Mouse (Mus musculus) liver, postnatal 0 days (tissue): ENCODE measurements at regions not wholly inside any gene's neighbourhood (a gene's known extent, or its start where the extent isn't known, plus 50 kb on each side); places are given as distances from the start of the nearest gene placed in this dataset.

Experiments
- ATAC-seq: fragments of 200-750 bp; cut with Nextera tagmentation; 2 replicates; pipeline ENCODE4 v1.8.0; 2017; ENCODE audit warnings: mild to moderate bottlenecking, moderate library complexity
- DNase-seq: peaks from one replicate; pipeline ENCODE4 v3.0.0-alpha.2; 2016
- H3K27ac ChIP-seq: fragments of 300-500 bp; sonication (generic); 2 replicates; pipeline ENCODE4 v1.5.1; 2014; ENCODE audit warnings: antibody characterized with exemption, moderate library complexity, mild to moderate bottlenecking, low read depth
- H3K27me3 ChIP-seq: fragments of 300-500 bp; sonication (generic); 2 replicates; pipeline ENCODE4 v1.6.1; 2014; ENCODE audit warnings: low read length, control low read depth, mixed read lengths; ENCODE audit not compliant: insufficient read depth
- H3K36me3 ChIP-seq: fragments of 300-500 bp; sonication (generic); replicated peaks from 2 replicates; pipeline ENCODE4 v1.6.1; 2014; ENCODE audit warnings: mild to moderate bottlenecking, control low read depth, low read length, moderate library complexity, mixed read lengths; ENCODE audit not compliant: insufficient read depth
- H3K4me1 ChIP-seq: fragments of 300-500 bp; sonication (generic); 2 replicates; pipeline ENCODE4 v1.6.1; 2014; ENCODE audit warnings: antibody characterized with exemption, mild to moderate bottlenecking, control low read depth; ENCODE audit not compliant: insufficient read depth
- H3K4me2 ChIP-seq: fragments of 300-500 bp; sonication (generic); 2 replicates; pipeline ENCODE4 v1.6.1; 2014; ENCODE audit warnings: low read depth, mild to moderate bottlenecking, low read length, moderate library complexity, mixed read lengths
- H3K4me3 ChIP-seq: fragments of 300-500 bp; sonication (generic); 2 replicates; pipeline ENCODE4 v1.5.1; 2014; ENCODE audit warnings: low read depth, low read length
- H3K9ac ChIP-seq: fragments of 300-500 bp; sonication (generic); replicated peaks from 2 replicates; pipeline ENCODE4 v1.6.1; 2014; ENCODE audit warnings: mild to moderate bottlenecking, moderate library complexity
- H3K9me3 ChIP-seq: fragments of 300-500 bp; sonication (generic); 2 replicates; pipeline ENCODE4 v1.6.1; 2016; ENCODE audit warnings: mild to moderate bottlenecking, control low read depth, low read length, mixed read lengths
- CTCF ChIP-seq: sonication (generic); IDR thresholded peaks from 2 replicates; pipeline ENCODE4 v1.5.1; 2016; ENCODE audit warnings: antibody characterized with exemption, low read depth
- EP300 ChIP-seq: IDR thresholded peaks from 2 replicates; pipeline ENCODE4 v1.6.1; 2016; ENCODE audit warnings: antibody characterized with exemption, low read depth, mild to moderate bottlenecking
- WGBS: fragments of 180-500 bp; shearing (Covaris S2); extraction: QIAGEN DNeasy Blood & Tissue Kit; methylation state at CpG from one replicate; pipeline ENCODE4 v1.1.7; 2014; ENCODE audit not compliant: insufficient replicate concordance; 5-methylcytosine and 5-hydroxymethylcytosine counted together

DNA sequence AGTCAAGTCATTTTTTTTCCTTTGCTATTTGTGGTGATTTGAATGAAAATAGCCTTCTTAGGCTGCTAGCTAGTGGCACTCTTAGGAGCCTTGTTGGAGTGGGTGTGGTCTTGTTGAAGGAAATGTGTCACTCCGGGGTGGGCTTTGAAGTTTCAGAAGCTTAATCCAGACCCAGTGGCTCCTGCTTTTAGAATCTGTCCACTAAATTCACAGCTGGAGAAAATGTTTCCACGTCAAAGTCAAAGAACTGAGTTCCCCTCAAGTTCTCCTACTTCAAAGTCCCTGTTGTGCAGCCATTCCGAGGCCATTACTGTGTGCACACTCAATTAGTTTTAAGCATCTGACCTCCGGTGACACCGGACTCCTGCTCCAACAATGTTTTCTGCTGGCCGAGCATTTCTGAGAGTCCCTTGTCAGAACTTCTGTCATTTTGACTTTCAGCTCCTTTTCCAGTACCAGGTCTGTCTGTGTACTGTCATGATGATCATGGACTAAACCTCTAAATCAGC is 61.2 kb upstream of the Krtap11-1 start:
- Histone ChIP-seq H3K27ac (no peak overlapping the region), H3K36me3 (no peaks in the 10 kb centered on the region), H3K4me2 (no peak overlapping the region), H3K4me1 (no peaks in the 10 kb centered on the region), H3K9me3 (no peaks in the 10 kb centered on the region), H3K9ac (no peak overlapping the region), H3K27me3 (no peaks in the 10 kb centered on the region), H3K4me3 (no peak overlapping the region)
- WGBS = 69% methylated on average over 6 of the region's 6 CpGs
- ATAC-seq (no peak), DNase-seq (no peak)
- no peak for TF ChIP-seq CTCF
- TF ChIP-seq EP300 = no peak

DNA sequence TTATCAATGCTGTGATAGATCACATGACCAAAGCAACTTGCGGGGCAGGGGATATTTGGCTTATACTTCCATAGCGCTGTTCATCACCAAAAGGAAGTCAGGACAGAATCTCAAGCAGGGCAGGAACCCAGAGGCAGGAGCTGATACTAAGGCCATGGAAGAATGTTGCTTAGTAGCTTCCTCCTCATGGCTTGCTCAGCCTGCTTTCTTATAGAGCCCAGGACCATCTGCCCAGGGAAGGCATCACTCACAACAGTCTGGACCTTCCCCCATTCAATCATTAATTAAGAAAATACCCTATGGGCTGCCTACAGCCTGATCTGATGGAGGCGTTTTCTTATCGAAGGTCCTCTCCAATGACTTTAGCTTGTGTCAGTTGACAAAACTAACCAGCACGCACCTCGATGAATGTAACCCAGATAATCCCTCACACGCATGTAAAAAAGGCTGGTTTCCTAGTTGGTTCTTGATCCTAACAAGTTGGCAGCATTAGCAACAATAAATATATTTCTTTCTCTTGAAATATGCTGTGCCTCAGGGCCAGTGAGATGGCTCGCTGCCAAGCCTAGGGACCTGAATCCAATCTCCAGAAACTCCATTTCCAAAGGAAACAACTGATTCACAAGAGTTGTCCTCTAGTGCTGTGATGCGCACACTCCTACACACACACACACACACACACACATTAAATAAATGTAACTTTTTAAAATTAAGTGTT is 60.6 kb upstream of the Krtap11-1 start:
- ATAC-seq = no peak

DNA sequence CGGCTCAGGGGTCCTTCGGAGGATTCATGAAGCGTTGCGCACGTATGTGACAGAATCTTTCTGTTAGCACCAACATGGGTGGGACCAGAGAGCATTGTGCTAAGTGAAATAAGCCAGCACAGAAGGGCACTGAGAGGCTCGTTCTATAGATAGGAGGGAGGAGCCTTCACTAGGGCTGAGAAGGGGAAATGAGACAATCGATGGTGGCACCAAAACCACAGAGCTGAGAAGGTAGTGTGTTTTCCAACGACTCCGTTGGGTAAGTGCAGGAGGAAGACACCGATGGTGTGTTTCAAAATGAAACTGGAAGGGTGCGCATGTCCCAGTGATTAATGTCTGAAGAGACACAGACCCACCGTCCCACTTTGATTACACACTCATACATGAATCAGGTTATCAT is 54.7 kb upstream of the Krtap11-1 start:
- Histone ChIP-seq H3K27me3 (no peaks in the 10 kb centered on the region), H3K9ac (no peak overlapping the region), H3K4me2 (no peak overlapping the region), H3K4me3 (no peak overlapping the region), H3K9me3 (no peaks in the 10 kb centered on the region), H3K4me1 (no peaks in the 10 kb centered on the region), H3K27ac (no peak overlapping the region), H3K36me3 (no peaks in the 10 kb centered on the region)
- DNase-seq = no peak
- ATAC-seq = peak; percentile 43
- 69% methylated on average over 12 of the region's 12 CpGs for WGBS
- TF ChIP-seq EP300 (no peak), CTCF (no peak)

More for the DNA sequence above, 60.6 kb upstream of the Krtap11-1 start:
- 89% methylated on average over 9 of the region's 9 CpGs for WGBS
- Histone ChIP-seq H3K9ac (no peak overlapping the region), H3K27ac (no peak overlapping the region), H3K36me3 (no peaks in the 10 kb centered on the region), H3K4me2 (no peak overlapping the region), H3K4me3 (no peak overlapping the region), H3K9me3 (no peaks in the 10 kb centered on the region), H3K4me1 (no peaks in the 10 kb centered on the region), H3K27me3 (no peaks in the 10 kb centered on the region)
- no peak for TF ChIP-seq EP300
- no peak for DNase-seq

DNA sequence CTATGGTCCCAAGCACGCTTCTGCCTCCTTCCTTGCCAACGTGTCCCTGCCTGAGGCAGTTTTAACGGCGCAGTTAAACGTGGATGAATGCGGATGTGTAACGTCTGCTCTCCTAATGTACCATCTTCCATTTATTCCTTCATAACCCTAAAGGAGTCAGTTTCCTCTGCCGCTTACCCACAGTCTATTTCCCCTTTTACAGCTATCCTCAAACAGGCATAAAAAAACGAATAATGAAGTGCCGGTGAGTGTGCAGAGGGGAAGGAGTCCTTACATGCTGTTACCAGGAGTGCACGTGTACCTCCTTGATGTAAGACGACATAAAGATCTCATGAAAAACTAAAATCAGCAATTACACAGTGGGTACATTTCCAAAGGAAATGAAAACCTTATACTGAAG is 54.3 kb upstream of the Krtap11-1 start:
- no peak for ATAC-seq
- H3K4me2 ChIP-seq = no peak overlapping the region

More for the DNA sequence above, 54.3 kb upstream of the Krtap11-1 start:
- Histone ChIP-seq H3K9me3 (no peaks in the 10 kb centered on the region), H3K27ac (no peak overlapping the region), H3K9ac (no peak overlapping the region), H3K4me3 (no peak overlapping the region), H3K4me1 (no peaks in the 10 kb centered on the region), H3K27me3 (no peaks in the 10 kb centered on the region), H3K36me3 (no peaks in the 10 kb centered on the region)
- WGBS = 68% methylated on average over 12 of the region's 12 CpGs
- TF ChIP-seq CTCF (no peak), EP300 (no peak)
- no peak for DNase-seq
